Mouse (Mus musculus): Measurements from ENCODE around the gene Scd2.

DNA sequence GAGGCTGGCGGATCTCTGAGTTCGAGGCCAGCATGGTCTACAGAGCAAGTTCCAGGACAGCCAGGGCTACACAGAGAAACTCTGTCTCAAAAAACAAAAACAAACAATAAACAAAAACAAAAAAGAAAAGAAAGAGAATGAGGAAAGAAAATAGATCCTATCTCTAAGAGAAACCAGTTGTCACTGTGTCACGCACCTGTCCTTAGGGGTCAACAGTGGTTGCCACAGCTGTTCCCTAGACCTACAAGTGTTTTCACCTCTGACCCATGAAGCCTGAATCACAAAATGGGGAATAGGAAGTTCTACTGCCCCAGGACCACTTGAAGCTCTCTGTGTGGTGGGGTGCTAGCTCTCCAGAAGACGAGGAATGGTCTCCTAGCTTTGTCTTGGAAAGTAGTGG, 19.0 kb upstream of the Scd2 start:
- TF ChIP-seq CHD2 (IDR thresholded peaks at IDR 0.05; ENCODE audit: low read depth, low read length) (no peak), ZC3H11A (IDR thresholded peaks at IDR 0.05; ENCODE audit: borderline replicate concordance, low read depth, low read length) (no peak), HCFC1 (IDR thresholded peaks at IDR 0.05; ENCODE audit: borderline replicate concordance, insufficient read depth, low read length) (no peak), ZNF384 (IDR thresholded peaks at IDR 0.05; ENCODE audit: low read depth, low read length) (no peak)
